Mouse (Mus musculus) forebrain, embryonic 11.5 days (tissue): ENCODE results near the gene Dpep1. TPM values are rescaled to one million over a fixed set of nuclear protein-coding genes. Genes with fewer than 3 reads are reported as not detected.
"Not testable (repeated sequence)": the region's sequence is repeated elsewhere in the genome, so short reads cannot be mapped to it uniquely, and the experiment has no call there.

ENCODE experiments used
- ATAC-seq: fragments of 200-750 bp; cut with Nextera tagmentation; replicated peaks from 2 replicates; pipeline ENCODE4 v1.8.0; 2017; ENCODE audit warnings: moderate TSS enrichment; ENCODE audit not compliant: low FRiP score
- DNase-seq: peaks from one replicate; pipeline ENCODE4 v3.0.0-alpha.2; 2017; ENCODE audit warnings: low spot score
- H3K27ac ChIP-seq: fragments of 300-500 bp; sonication (generic); 2 replicates; pipeline ENCODE4 v1.5.1; 2014; ENCODE audit warnings: low read depth, low read length
- H3K27me3 ChIP-seq: fragments of 300-500 bp; sonication (generic); 2 replicates; pipeline ENCODE4 v1.6.1; 2014; ENCODE audit warnings: mild to moderate bottlenecking, low read length, mixed read lengths; ENCODE audit not compliant: control insufficient read depth, insufficient read depth
- H3K36me3 ChIP-seq: fragments of 300-500 bp; sonication (generic); 2 replicates; pipeline ENCODE4 v1.6.1; 2014; ENCODE audit warnings: mild to moderate bottlenecking, low read length, moderate library complexity, mixed read lengths; ENCODE audit not compliant: control insufficient read depth, insufficient read depth
- H3K4me1 ChIP-seq: fragments of 300-500 bp; sonication (generic); replicated peaks from 2 replicates; pipeline ENCODE4 v1.6.1; 2014; ENCODE audit warnings: low read length, mixed read lengths; ENCODE audit not compliant: control insufficient read depth, insufficient read depth
- H3K4me2 ChIP-seq: fragments of 300-500 bp; sonication (generic); 2 replicates; pipeline ENCODE4 v1.6.1; 2014; ENCODE audit warnings: low read depth, mild to moderate bottlenecking, low read length, moderate library complexity, mixed read lengths; ENCODE audit not compliant: severe bottlenecking
- H3K4me3 ChIP-seq: fragments of 300-500 bp; sonication (generic); 2 replicates; pipeline ENCODE4 v1.5.1; 2014; ENCODE audit warnings: low read depth, low read length
- H3K9ac ChIP-seq: fragments of 300-500 bp; sonication (generic); 2 replicates; pipeline ENCODE4 v1.6.1; 2014; ENCODE audit warnings: low read length
- H3K9me3 ChIP-seq: fragments of 300-500 bp; sonication (generic); 2 replicates; pipeline ENCODE4 v1.6.1; 2016; ENCODE audit warnings: low read length, mixed read lengths; ENCODE audit not compliant: control insufficient read depth
- WGBS: fragments of 180-500 bp; shearing (Covaris S2); extraction: QIAGEN DNeasy Blood & Tissue Kit; methylation state at CpG from one replicate; pipeline ENCODE4 v1.1.7; 2014; 5-methylcytosine and 5-hydroxymethylcytosine counted together
- polyA plus RNA-seq: library from polyadenylated mRNA; unstranded; fragments of >200 nt; fragmentation: Nextera tagmentation; extraction: Ambion mirVana; gene quantifications from 2 replicates; pipeline ENCODE4 v1.2.1, GENCODE M21; 2014

Gene Dpep1
- polyA plus RNA-seq, 1 experiment from 2014 or later: 1.5 TPM

DNA sequence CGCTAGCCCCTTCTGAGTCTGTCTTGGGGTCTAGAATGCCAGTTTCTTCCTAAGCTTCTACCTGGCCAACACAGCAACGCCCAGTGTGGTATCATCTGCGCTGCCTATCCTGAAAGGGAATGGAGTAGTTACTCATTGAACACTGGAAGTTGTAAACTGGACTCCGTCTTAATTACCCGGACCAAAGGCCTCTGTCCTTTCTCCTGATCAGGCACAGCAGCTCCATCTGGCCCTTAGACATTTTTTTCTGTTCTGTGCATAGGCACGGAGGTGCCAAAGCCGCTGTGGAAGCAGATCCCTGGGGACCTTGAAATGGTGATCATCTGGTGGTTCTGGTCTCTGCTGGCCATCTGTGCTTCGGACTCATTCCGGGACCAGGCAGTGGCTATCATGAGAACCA is 7.7 kb downstream of the Dpep1 start:
- Histone ChIP-seq H3K9ac (no peak overlapping the region), H3K9me3 (no peaks in the 10 kb centered on the region), H3K27ac (no peak overlapping the region), H3K4me2 (no peak overlapping the region), H3K4me1 (no peaks in the 10 kb centered on the region), H3K36me3 (no peaks in the 10 kb centered on the region), H3K4me3 (no peak overlapping the region), H3K27me3 (no peaks in the 10 kb centered on the region)
- WGBS: 93% methylated on average over 9 of the region's 9 CpGs
- DNase-seq (no peak), ATAC-seq (no peak)

DNA sequence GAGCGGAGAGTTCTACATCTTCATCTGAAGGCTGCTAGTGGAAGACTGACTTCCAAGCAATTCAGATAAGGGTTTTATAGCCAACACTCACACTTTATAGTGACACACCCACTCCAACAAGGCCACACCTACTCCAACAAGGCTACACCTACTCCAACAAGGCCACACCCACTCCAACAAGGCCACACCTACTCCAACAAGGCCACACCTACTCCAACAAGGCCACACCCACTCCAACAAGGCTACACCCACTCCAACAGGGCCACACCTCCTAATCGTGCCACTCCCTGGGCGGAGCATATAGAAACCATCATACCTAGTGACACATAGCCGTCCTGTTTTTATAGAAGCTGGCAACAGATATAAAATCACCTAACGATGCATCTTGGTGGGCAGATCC is 11.0 kb downstream of the Dpep1 start:
- not testable (repeated sequence) for ATAC-seq, H3K4me2 ChIP-seq, H3K27ac ChIP-seq, H3K4me1 ChIP-seq, H3K36me3 ChIP-seq, DNase-seq, H3K27me3 ChIP-seq, H3K9ac ChIP-seq, H3K4me3 ChIP-seq, H3K9me3 ChIP-seq
- 80% methylated on average over 5 of the region's 5 CpGs for WGBS

DNA sequence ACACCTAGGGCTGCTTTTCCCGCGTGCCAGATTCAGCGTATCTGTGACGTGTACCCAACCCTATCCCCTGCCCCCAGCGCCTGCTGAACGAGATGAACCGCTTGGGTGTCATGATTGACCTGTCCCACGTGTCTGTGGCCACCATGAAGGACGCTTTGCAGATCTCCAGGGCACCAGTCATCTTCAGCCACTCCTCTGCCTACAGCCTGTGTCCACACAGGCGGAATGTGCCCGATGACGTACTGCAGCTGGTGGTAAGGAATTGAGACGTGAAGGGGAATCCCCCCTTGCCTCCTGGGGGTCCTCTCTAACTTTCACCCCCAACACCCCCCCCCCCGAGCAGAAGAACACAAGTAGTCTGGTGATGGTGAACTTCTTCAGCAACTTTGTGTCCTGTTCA is 13.8 kb downstream of the Dpep1 start:
- WGBS: 77% methylated on average over 14 of the region's 14 CpGs
- DNase-seq: no peak
- Histone ChIP-seq H3K27me3 (no peaks in the 10 kb centered on the region), H3K4me3 (no peak overlapping the region), H3K4me2 (no peak overlapping the region), H3K9ac (no peak overlapping the region), H3K4me1 (no peaks in the 10 kb centered on the region), H3K27ac (no peak overlapping the region), H3K9me3 (no peaks in the 10 kb centered on the region), H3K36me3 (no peaks in the 10 kb centered on the region)
- ATAC-seq: no peak

DNA sequence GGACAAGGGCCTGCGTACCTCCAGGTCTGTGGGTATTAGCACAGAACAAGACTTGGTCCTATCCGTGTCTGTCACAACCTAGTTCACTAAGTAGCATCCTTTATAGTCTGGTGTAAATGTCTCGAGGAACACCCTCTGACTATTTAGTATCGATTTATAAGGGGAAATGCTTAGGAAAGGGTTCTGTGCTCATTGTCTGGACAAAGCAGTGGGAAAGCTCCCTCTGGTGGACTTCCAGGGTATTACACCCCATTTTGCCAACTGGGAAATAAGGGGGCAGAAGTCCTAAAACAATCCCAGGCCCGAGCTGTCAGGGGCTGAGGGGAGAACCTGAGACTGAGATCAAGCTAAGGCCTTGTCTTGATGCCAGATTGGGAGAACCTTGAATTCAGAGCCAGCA is 16.2 kb downstream of the Dpep1 start:
- Histone ChIP-seq H3K4me3 (no peak overlapping the region), H3K9ac (no peak overlapping the region), H3K9me3 (no peaks in the 10 kb centered on the region), H3K27ac (no peak overlapping the region), H3K27me3 (no peaks in the 10 kb centered on the region), H3K4me2 (no peak overlapping the region), H3K4me1 (no peaks in the 10 kb centered on the region), H3K36me3 (no peaks in the 10 kb centered on the region; the same call in 1 of the 2 replicates)
- ATAC-seq: no peak
- peak; percentile 85 for DNase-seq
- WGBS: 27% methylated on average over 5 of the region's 5 CpGs

DNA sequence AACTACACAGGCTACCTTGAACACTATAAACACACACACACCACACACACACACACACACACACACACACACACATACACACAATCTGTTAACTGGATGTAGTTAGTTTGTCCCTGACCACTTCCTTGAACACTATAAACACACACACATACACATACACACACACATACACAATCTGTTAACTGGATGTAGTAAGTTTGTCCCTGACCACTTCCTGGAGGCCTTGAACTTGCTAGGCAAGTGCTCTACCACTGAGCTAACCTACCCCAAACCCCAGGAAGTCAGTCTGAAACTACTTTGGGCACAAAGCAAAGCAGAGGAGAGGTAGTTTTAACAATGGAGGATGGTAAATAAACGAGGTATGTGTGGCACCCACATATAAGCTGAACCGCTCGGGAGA is 17.5 kb downstream of the Dpep1 start:
- Histone ChIP-seq H3K27ac (no peak overlapping the region), H3K9me3 (no peaks in the 10 kb centered on the region), H3K4me1 (no peaks in the 10 kb centered on the region), H3K4me2 (no peak overlapping the region), H3K9ac (no peak overlapping the region), H3K4me3 (no peak overlapping the region), H3K36me3 (no peaks in the 10 kb centered on the region; the same call in 1 of the 2 replicates), H3K27me3 (no peaks in the 10 kb centered on the region)
- DNase-seq (no peak), ATAC-seq (no peak)
- WGBS: 94% methylated on average over 3 of the region's 3 CpGs

DNA sequence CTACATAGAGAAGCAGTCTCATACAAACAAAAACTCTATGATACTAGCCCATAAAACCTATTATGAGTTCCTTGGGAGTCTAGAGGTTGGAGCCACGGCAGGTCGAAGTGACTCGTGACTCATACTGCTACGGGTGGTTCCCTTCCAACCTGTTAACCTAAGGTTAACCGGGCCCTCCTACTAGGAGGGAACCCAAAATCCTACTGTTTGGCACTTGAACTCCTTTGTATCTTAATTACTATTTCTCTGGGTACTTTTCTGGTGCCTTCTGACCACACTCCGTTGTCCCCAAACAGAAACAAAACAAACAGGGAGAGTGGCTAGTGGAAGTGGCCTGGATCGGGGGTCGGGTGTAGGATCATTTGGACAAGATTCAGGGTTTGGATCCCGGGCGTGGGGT is 25.8 kb downstream of the Dpep1 start:
- DNase-seq (no peak), ATAC-seq (no peak)
- Histone ChIP-seq H3K4me2 (peak overlapping the region; percentile 94), H3K27ac (no peak overlapping the region), H3K9ac (peak overlapping the region; percentile 89), H3K36me3 (peaks cover 2% of the 10 kb centered on the region; the same call in 1 of the 2 replicates), H3K9me3 (no peaks in the 10 kb centered on the region), H3K4me1 (peaks cover 13% of the 10 kb centered on the region; the same call in 1 of the 2 replicates), H3K4me3 (peak overlapping the region; percentile 94), H3K27me3 (no peaks in the 10 kb centered on the region)
- 56% methylated on average over 10 of the region's 10 CpGs for WGBS

DNA sequence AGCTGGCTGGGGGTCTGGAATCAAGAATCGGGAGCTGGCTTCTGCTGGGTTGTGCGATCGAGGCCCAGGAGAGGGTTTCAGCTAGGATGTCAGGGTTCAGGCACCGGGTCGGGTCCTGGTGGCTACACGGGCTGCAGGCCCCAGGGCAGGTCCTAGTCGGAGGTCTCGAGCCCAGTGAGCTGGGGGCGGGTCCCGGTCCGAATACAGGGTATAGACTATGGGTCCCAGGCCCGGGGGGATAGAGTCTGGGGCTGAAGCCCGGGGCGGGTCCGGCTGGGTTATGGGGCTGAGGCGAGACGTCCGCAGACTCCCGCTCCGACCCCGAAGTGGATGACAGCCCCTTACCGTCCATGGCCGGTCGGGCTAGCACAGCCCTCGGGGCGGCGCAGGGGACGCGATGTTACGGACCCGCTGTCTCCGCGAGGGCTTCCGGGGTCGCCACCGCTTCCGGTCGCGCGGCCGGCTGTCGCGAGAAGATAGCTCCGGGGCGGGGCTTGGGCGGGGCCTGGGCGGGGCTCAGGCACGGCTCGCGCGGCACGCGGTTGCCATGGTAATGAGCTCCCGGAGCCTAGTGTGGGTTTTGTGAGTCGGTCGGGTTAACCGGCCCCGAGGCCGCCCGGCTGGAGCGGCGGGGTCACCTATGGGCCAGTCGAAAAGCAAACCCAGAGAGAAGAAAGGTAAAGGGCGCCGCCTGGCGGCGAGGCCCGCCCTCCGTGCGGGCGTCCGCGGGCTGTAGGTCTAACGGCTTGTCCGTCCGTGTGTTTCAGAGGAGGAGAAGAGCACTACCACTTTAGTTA is 26.5 kb downstream of the Dpep1 start, which contains the start of the genes Chmp1a and Spata33:
Gene Chmp1a, minus strand, starts transcription at position 443 of the 797 bp plus-strand sequence.
Gene Spata33, plus strand, starts transcription at position 512 of the 797 bp plus-strand sequence.
- peaks cover 2% of the 10 kb centered on the region; the same call in 1 of the 2 replicates for H3K36me3 ChIP-seq
- H3K4me2 ChIP-seq: peak within 1 kb of the TSS; percentile 94
- 1% methylated on average over 76 of the region's 76 CpGs for WGBS
- no peaks in the 10 kb centered on the region for H3K27me3 ChIP-seq
- ATAC-seq (peak; percentile 98), DNase-seq (peak; percentile 99)
- H3K4me3 ChIP-seq: peak within 1 kb of the TSS; percentile 94
- peak within 1 kb of the TSS; percentile 89 for H3K9ac ChIP-seq
- H3K9me3 ChIP-seq: no peaks in the 10 kb centered on the region
- H3K4me1 ChIP-seq: peaks cover 13% of the 10 kb centered on the region; the same call in 1 of the 2 replicates
- H3K27ac ChIP-seq: peak within 1 kb of the TSS; percentile 9; the same call in 1 of the 2 replicates

DNA sequence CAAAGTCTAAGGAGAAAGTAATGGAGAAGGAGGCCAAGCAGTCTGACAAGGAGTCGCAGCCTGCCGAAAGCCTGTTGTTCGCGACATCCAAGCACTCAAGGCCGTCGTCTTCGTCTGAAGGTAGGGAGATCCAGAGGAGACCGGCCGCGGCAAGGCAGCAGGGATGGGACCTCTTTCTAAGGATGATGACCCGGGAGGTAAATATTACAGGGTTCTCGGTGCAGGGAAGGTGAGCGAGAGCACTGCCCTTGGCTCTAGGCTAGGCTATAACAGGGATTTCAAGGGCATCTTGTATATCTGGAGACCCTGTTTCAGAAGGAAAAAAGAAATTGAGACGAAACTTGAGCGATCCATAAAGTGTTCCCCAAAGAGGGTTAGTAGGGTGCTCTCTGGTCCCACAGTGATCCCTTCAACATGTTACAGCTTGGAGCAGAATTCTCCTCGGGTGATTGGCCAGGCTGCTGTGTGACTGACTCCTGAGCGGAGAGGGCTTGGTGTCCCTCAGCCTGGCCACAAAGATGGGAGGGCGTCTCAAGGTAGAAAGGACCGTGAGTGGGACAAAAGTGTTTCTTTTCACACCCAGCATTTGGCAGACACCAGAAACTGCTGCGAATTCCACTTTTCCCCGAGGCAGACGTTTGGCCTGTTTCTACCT is 27.2 kb downstream of the Dpep1 start:
- Histone ChIP-seq H3K27me3 (no peaks in the 10 kb centered on the region), H3K27ac (peak overlapping the region; percentile 9; the same call in 1 of the 2 replicates), H3K4me3 (peak overlapping the region; percentile 94), H3K4me1 (peaks cover 13% of the 10 kb centered on the region; the same call in 1 of the 2 replicates), H3K4me2 (peak overlapping the region; percentile 94), H3K9me3 (no peaks in the 10 kb centered on the region), H3K9ac (peak overlapping the region; percentile 54), H3K36me3 (peaks cover 2% of the 10 kb centered on the region; the same call in 1 of the 2 replicates)
- DNase-seq (no peak), ATAC-seq (no peak; the same call in 1 of the 2 replicates)
- WGBS: 24% methylated on average over 22 of the region's 22 CpGs
